Mouse (Mus musculus): Measurements from ENCODE around the gene Dynlt1a. TPM values are rescaled to one million over a fixed set of nuclear protein-coding genes. Genes with fewer than 3 reads are reported as not detected.

The Dynlt1a gene
- polyA plus RNA-seq (2012; fragmentation: generic; extraction: Trizol): 1 to 10 TPM; 6.4 to 7.7 TPM

GRCm38 (mm10) chr17:6317339-6317985 is at the start of gene Dynlt1a:
Gene Dynlt1a, minus strand, starts transcription at chr17:6317500.

DNA sequence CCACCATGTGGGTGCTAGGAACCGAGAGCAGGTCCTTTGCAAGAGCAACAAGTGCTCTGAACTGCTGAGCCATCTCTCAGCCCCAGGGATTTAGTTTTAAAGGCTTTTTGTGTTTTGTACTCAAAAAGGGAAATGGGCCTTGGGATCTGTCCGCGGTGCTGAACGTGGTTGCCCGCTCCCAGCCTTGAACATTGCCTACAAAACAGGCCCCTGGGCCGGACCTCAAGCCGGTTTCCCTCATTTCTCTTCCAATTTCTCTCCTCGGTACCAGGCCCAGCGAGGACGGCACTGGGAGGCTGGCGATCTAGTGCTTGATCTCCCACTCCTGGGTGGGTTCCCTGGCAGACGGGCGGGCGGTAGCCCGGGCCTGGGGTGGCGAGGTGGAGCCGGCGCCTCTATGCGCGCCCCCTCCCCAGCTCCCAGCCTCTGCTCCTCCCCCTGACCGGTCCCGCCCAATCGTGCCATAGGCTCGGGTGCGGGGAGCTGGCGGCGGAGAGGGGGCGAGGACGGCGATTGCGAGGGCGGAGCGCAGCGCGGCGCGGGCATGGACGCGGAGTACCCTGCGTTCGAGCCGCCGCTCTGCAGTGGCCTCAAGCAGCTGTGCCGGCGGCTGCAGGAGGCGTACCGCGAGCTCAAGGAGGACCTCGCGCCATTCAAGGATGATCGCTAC is 60.8 kb downstream of the Dynlt1a start, which contains the start of gene Tmem181a:
Gene Tmem181a (plus strand): TSS at position 461 of the 670 bp plus-strand sequence.

Other genes starting within 250 kb of the Dynlt1a start
- gene Serac1, start 237.8 kb downstream of the Dynlt1a start, polyA plus RNA-seq (2012; fragmentation: generic; extraction: Trizol): 1 to 10 TPM in 1 of 2 experiments, under 1 TPM in 1; 0.55 to 1.6 TPM
- 100 to 1,000 TPM; 105 to 125 TPM for gene Gtf2h5, start 237.7 kb downstream of the Dynlt1a start, polyA plus RNA-seq (2012; fragmentation: generic; extraction: Trizol)
- 10 to 100 TPM; 34.8 to 67.8 TPM for gene Tulp4, start 211.1 kb downstream of the Dynlt1a start, polyA plus RNA-seq (2012; fragmentation: generic; extraction: Trizol)
- gene Tmem181a, start 60.6 kb downstream of the Dynlt1a start, polyA plus RNA-seq (2012; fragmentation: generic; extraction: Trizol): 1 to 10 TPM; 6.3 to 7.7 TPM
- 100 to 1,000 TPM; 141 to 390 TPM for gene Dynlt1b, start 112.6 kb upstream of the Dynlt1a start, polyA plus RNA-seq (2012; fragmentation: generic; extraction: Trizol)

Data from C3H10T1/2 (cell line).